Mouse (Mus musculus) hindbrain, embryonic 15.5 days (tissue): Measurements from ENCODE around the gene Dock6. TPM values are rescaled to one million over a fixed set of nuclear protein-coding genes. Genes with fewer than 3 reads are reported as not detected.
A peak's percentile ranks its signal among the peaks of the same experiment; 100 is the strongest.
"Not testable (repeated sequence)": the region's sequence is repeated elsewhere in the genome, so short reads cannot be mapped to it uniquely, and the experiment has no call there.

Experiments
- ATAC-seq: fragments of 200-750 bp; cut with Nextera tagmentation; 2 replicates; pipeline ENCODE4 v1.8.0; 2017; ENCODE audit warnings: low read depth, moderate number of reproducible peaks, moderate TSS enrichment; ENCODE audit not compliant: low FRiP score
- H3K27ac ChIP-seq: fragments of 300-500 bp; sonication (generic); replicated peaks from 2 replicates; pipeline ENCODE4 v1.5.1; 2015; ENCODE audit warnings: mild to moderate bottlenecking, inconsistent platforms
- H3K27me3 ChIP-seq: fragments of 300-500 bp; sonication (generic); 2 replicates; pipeline ENCODE4 v1.6.1; 2015; ENCODE audit warnings: control low read depth, inconsistent platforms
- H3K36me3 ChIP-seq: fragments of 300-500 bp; sonication (generic); 2 replicates; pipeline ENCODE4 v1.6.1; 2015; ENCODE audit warnings: control low read depth, inconsistent platforms
- H3K4me1 ChIP-seq: fragments of 300-500 bp; sonication (generic); replicated peaks from 2 replicates; pipeline ENCODE4 v1.6.1; 2015; ENCODE audit warnings: control low read depth, inconsistent platforms
- H3K4me2 ChIP-seq: fragments of 300-500 bp; sonication (generic); 2 replicates; pipeline ENCODE4 v1.6.1; 2015; ENCODE audit warnings: moderate library complexity, mild to moderate bottlenecking, inconsistent platforms
- H3K4me3 ChIP-seq: fragments of 300-500 bp; sonication (generic); 2 replicates; pipeline ENCODE4 v1.5.1; 2015; ENCODE audit warnings: mild to moderate bottlenecking, inconsistent platforms
- H3K9ac ChIP-seq: fragments of 300-500 bp; sonication (generic); 2 replicates; pipeline ENCODE4 v1.6.1; 2015; ENCODE audit warnings: inconsistent platforms
- H3K9me3 ChIP-seq: fragments of 300-500 bp; sonication (generic); 2 replicates; pipeline ENCODE4 v1.6.1; 2016; ENCODE audit warnings: control low read depth, inconsistent platforms
- WGBS: fragments of 180-500 bp; shearing (Covaris S2); methylation state at CpG from one replicate; pipeline ENCODE4 v1.1.7; 2015; 5-methylcytosine and 5-hydroxymethylcytosine counted together
- polyA plus RNA-seq: library from polyadenylated mRNA; unstranded; fragments of >200 nt; fragmentation: Nextera tagmentation; extraction: Ambion mirVana; gene quantifications from 2 replicates; pipeline ENCODE4 v1.2.1, GENCODE M21; 2015

Dock6 gene
- polyA plus RNA-seq, 1 experiment from 2014 or later: 16.4 TPM

- 63% methylated on average over 6 of the region's 6 CpGs for WGBS
- H3K9me3 ChIP-seq, H3K9ac ChIP-seq, H3K4me2 ChIP-seq, H3K4me1 ChIP-seq, H3K4me3 ChIP-seq, ATAC-seq, H3K27ac ChIP-seq, H3K36me3 ChIP-seq, H3K27me3 ChIP-seq: not testable (repeated sequence)
Measured at GRCm38 (mm10) chr9:21860349-21860748, 7.9 kb upstream of the Dock6 start.

- Histone ChIP-seq H3K4me2 (no peak overlapping the region), H3K4me3 (no peak overlapping the region), H3K4me1 (no peaks in the 10 kb centered on the region), H3K27ac (no peak overlapping the region), H3K36me3 (no peaks in the 10 kb centered on the region), H3K9ac (no peak overlapping the region), H3K27me3 (no peaks in the 10 kb centered on the region), H3K9me3 (no peaks in the 10 kb centered on the region)
- ATAC-seq: no peak
- 89% methylated on average over 3 of the region's 3 CpGs for WGBS
Measured at GRCm38 (mm10) chr9:21859606-21860005, 7.2 kb upstream of the Dock6 start.

- H3K4me3 ChIP-seq: no peak overlapping the region
- no peak for ATAC-seq
- H3K27me3 ChIP-seq: no peaks in the 10 kb centered on the region
- peaks cover 4% of the 10 kb centered on the region for H3K4me1 ChIP-seq
- H3K9me3 ChIP-seq: no peaks in the 10 kb centered on the region
- no peak overlapping the region for H3K4me2 ChIP-seq
- WGBS: 85% methylated on average over 6 of the region's 6 CpGs
- no peak overlapping the region for H3K27ac ChIP-seq
- no peak overlapping the region for H3K9ac ChIP-seq
- H3K36me3 ChIP-seq: no peaks in the 10 kb centered on the region
Measured at GRCm38 (mm10) chr9:21858084-21858483, 5.6 kb upstream of the Dock6 start.

- H3K4me2 ChIP-seq: no peak overlapping the region
- 70% methylated on average over 2 of the region's 2 CpGs for WGBS
- H3K9ac ChIP-seq: no peak overlapping the region
- no peak overlapping the region for H3K4me3 ChIP-seq
- ATAC-seq: no peak
- no peaks in the 10 kb centered on the region for H3K9me3 ChIP-seq
- peaks cover 10% of the 10 kb centered on the region for H3K4me1 ChIP-seq
- no peaks in the 10 kb centered on the region for H3K36me3 ChIP-seq
- H3K27ac ChIP-seq: no peak overlapping the region
- H3K27me3 ChIP-seq: no peaks in the 10 kb centered on the region
Measured at GRCm38 (mm10) chr9:21857501-21857900, 5.1 kb upstream of the Dock6 start.

GRCm38 (mm10) chr9:21854894-21855293 lies 2.5 kb upstream of the Dock6 start:
- Histone ChIP-seq H3K27me3 (no peaks in the 10 kb centered on the region), H3K4me1 (peaks cover 15% of the 10 kb centered on the region), H3K9me3 (no peaks in the 10 kb centered on the region), H3K4me3 (no peak overlapping the region), H3K36me3 (no peaks in the 10 kb centered on the region), H3K9ac (no peak overlapping the region), H3K27ac (no peak overlapping the region), H3K4me2 (no peak overlapping the region)
- ATAC-seq: no peak
- 89% methylated on average over 6 of the region's 6 CpGs for WGBS

- no peak for ATAC-seq
- Histone ChIP-seq H3K9me3 (no peaks in the 10 kb centered on the region), H3K4me3 (no peak overlapping the region), H3K27me3 (no peaks in the 10 kb centered on the region), H3K27ac (no peak overlapping the region), H3K9ac (no peak overlapping the region), H3K4me1 (peaks cover 15% of the 10 kb centered on the region), H3K36me3 (no peaks in the 10 kb centered on the region), H3K4me2 (no peak overlapping the region)
- 77% methylated on average over 5 of the region's 5 CpGs for WGBS
Measured at GRCm38 (mm10) chr9:21853961-21854360, 1.5 kb upstream of the Dock6 start.

- Histone ChIP-seq H3K4me1 (peaks cover 22% of the 10 kb centered on the region), H3K9me3 (no peaks in the 10 kb centered on the region), H3K27me3 (no peaks in the 10 kb centered on the region), H3K27ac (0 out of 2 replicates have a peak overlapping the region, but pooled peaks have one; percentile 12), H3K4me2 (peak overlapping the region; percentile 74), H3K4me3 (peak overlapping the region; percentile 52; the same call in 1 of the 2 replicates), H3K9ac (no peak overlapping the region), H3K36me3 (no peaks in the 10 kb centered on the region)
- no peak for ATAC-seq
- 70% methylated on average over 3 of the region's 3 CpGs for WGBS
Measured at GRCm38 (mm10) chr9:21851084-21851483, 1.4 kb downstream of the Dock6 start.

- Histone ChIP-seq H3K4me1 (peaks cover 22% of the 10 kb centered on the region), H3K4me3 (no peak overlapping the region), H3K27me3 (no peaks in the 10 kb centered on the region), H3K27ac (no peak overlapping the region), H3K9me3 (no peaks in the 10 kb centered on the region), H3K9ac (no peak overlapping the region), H3K36me3 (no peaks in the 10 kb centered on the region), H3K4me2 (0 out of 2 replicates have a peak overlapping the region, but pooled peaks have one; percentile 9)
- 57% methylated on average over 7 of the region's 7 CpGs for WGBS
- ATAC-seq: no peak
Measured at GRCm38 (mm10) chr9:21849691-21850677, 2.5 kb downstream of the Dock6 start.

- peaks cover 17% of the 10 kb centered on the region for H3K4me1 ChIP-seq
Measured at GRCm38 (mm10) chr9:21847926-21848325, 4.5 kb downstream of the Dock6 start.

GRCm38 (mm10) chr9:21847425-21847824 lies 5.0 kb downstream of the Dock6 start:
- WGBS: 38% methylated on average over 3 of the region's 3 CpGs
- peak overlapping the region; percentile 35 for H3K4me2 ChIP-seq
- ATAC-seq: no peak

More at GRCm38 (mm10) chr9:21847926-21848325, 4.5 kb downstream of the Dock6 start:
- Histone ChIP-seq H3K4me2 (no peak overlapping the region), H3K4me3 (no peak overlapping the region), H3K27me3 (no peaks in the 10 kb centered on the region), H3K27ac (peak overlapping the region; percentile 58), H3K9ac (no peak overlapping the region), H3K9me3 (no peaks in the 10 kb centered on the region), H3K36me3 (no peaks in the 10 kb centered on the region)
- no peak for ATAC-seq
- 25% methylated on average over 10 of the region's 10 CpGs for WGBS

GRCm38 (mm10) chr9:21846755-21847341 lies 5.6 kb downstream of the Dock6 start:
- Histone ChIP-seq H3K4me3 (no peak overlapping the region), H3K27me3 (no peaks in the 10 kb centered on the region), H3K4me2 (peak overlapping the region; percentile 35), H3K9ac (no peak overlapping the region), H3K36me3 (no peaks in the 10 kb centered on the region), H3K4me1 (peaks cover 8% of the 10 kb centered on the region; the same call in 1 of the 2 replicates), H3K9me3 (no peaks in the 10 kb centered on the region), H3K27ac (peak overlapping the region; percentile 58)
- 0 out of 2 replicates have a peak, but pooled peaks have one; percentile 14 for ATAC-seq
- 12% methylated on average over 11 of the region's 11 CpGs for WGBS

More at GRCm38 (mm10) chr9:21847425-21847824, 5.0 kb downstream of the Dock6 start:
- H3K4me1 ChIP-seq: peaks cover 12% of the 10 kb centered on the region
- H3K9me3 ChIP-seq: no peaks in the 10 kb centered on the region
- peak overlapping the region; percentile 58 for H3K27ac ChIP-seq
- no peak overlapping the region for H3K4me3 ChIP-seq
- no peaks in the 10 kb centered on the region for H3K36me3 ChIP-seq
- H3K27me3 ChIP-seq: no peaks in the 10 kb centered on the region
- no peak overlapping the region for H3K9ac ChIP-seq
